8 mouse cellular contexts compared by ENCODE assay signal in the genomic region with DNA sequence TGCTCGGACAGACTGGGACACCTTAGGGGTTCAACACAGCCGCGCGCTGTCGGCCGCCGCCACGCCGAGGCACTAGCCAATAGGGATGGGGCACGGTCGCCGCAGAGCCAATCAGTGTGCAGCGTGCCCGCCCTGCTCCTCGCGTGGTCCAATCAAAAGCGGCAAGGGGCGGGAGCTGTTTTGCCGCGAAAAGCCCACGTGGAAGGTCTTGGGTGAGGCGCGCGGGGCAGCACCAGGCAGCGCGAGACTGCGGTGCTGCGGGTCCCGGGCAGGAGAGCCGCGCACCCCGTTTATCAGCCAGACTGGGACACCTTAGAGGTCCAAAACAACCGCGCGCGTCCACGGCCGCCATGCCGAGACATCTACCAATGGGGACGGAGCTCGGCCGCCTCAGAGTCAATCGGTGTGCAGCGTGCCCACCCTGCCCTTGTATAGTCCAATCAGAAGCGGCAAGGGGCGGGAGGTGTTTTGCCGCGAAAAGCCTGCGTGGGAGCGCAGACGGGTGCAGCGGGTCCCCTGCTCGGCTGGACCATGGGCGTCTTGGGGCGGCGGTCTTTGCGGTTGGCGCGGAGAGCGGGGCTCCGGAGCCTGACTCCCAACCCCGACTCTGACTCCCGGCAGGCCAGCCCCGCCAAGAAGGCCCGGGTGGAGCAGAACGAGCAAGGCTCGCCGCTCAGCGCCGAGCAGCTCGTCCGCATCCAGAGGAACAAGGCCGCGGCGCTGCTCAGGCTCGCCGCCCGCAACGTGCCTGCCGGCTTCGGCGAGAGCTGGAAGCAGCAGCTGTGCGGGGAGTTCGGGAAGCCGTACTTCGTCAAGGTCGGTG. TPM values are rescaled to one million over a fixed set of nuclear protein-coding genes. Genes with fewer than 3 reads are reported as not detected.
DNase-seq lines count a peak whose midpoint lies in the region; ATAC-seq lines count a peak whose summit lies in the region.

No protein-coding gene starts in this region.

- H3K4me2 ChIP-seq in hindbrain, embryonic 13.5 days, result peak overlapping the region; percentile 97

- ATAC-seq in hindbrain, embryonic 13.5 days (ENCODE audit: low FRiP score), result peak; percentile 98

- DNase-seq in R1 (ENCODE audit: low read depth, low spot score), result peak; percentile 96
- DNase-seq in cerebellum, postnatal 14 days, result peak; percentile 97
- peak; percentile 85 to 94 for DNase-seq in frontal cortex, postnatal 14 days (ENCODE audit: low spot score in 2 of 2)
- peak; percentile 94 to 95 for DNase-seq in layer of hippocampus, postnatal 25 days (ENCODE audit: extremely low spot score in 1 of 2, low spot score in 1 of 2)
- DNase-seq in lung, postnatal 14 days, result peak; percentile 94
- peak; percentile 92 for DNase-seq in ovary, postnatal 36 days (ENCODE audit: low spot score)
- peak; percentile 94 for DNase-seq in thymus, postnatal 14 days

- under 1% methylated on average over 86 of the region's 87 CpGs for WGBS in hindbrain, embryonic 13.5 days

- peak overlapping the region; percentile 75 for H3K4me3 ChIP-seq in hindbrain, embryonic 13.5 days

- no peaks in the 10 kb centered on the region for H3K27me3 ChIP-seq in hindbrain, embryonic 13.5 days

- H3K9ac ChIP-seq in hindbrain, embryonic 13.5 days, result peak overlapping the region; percentile 72

- H3K36me3 ChIP-seq in hindbrain, embryonic 13.5 days, result no peaks in the 10 kb centered on the region

- no peaks in the 10 kb centered on the region for H3K9me3 ChIP-seq in hindbrain, embryonic 13.5 days

- H3K27ac ChIP-seq in hindbrain, embryonic 13.5 days, result 0 out of 2 replicates have a peak overlapping the region, but pooled peaks have one; percentile 30

- peaks cover 28% of the 10 kb centered on the region for H3K4me1 ChIP-seq in hindbrain, embryonic 13.5 days (replicated peaks)

RNA-seq across cellular contexts. Expression of a gene that starts 0.7 kb away (rescaled TPM):
- 10.4 and 11.1 TPM in 2 replicates for polyA plus RNA-seq in hindbrain, embryonic 13.5 days (2015; fragmentation: Nextera tagmentation; extraction: Ambion mirVana)
- 1 to 10 TPM; 3.4 to 3.5 TPM for total RNA-seq in layer of hippocampus, postnatal 25 days (2021)

RNA-seq across cellular contexts. Expression of a gene that starts 2.9 kb away (rescaled TPM):
- polyA plus RNA-seq in hindbrain, embryonic 13.5 days (2015; fragmentation: Nextera tagmentation; extraction: Ambion mirVana), result 5.4 and 6.3 TPM in 2 replicates
- total RNA-seq in layer of hippocampus, postnatal 25 days (2021), result 1 to 10 TPM; 3.8 to 4.2 TPM

RNA-seq across cellular contexts. Expression of a gene that starts 15.4 kb away (rescaled TPM):
- polyA plus RNA-seq in hindbrain, embryonic 13.5 days (2015; fragmentation: Nextera tagmentation; extraction: Ambion mirVana), result 1.9 and 3.2 TPM in 2 replicates
- total RNA-seq in layer of hippocampus, postnatal 25 days (2021), result 1 to 10 TPM; 6.1 to 6.5 TPM

RNA-seq across cellular contexts. Expression of a gene that starts 39.5 kb away (rescaled TPM):
- polyA plus RNA-seq in hindbrain, embryonic 13.5 days (2015; fragmentation: Nextera tagmentation; extraction: Ambion mirVana), result 83.2 and 88.7 TPM in 2 replicates
- 100 to 1,000 TPM; 169 to 187 TPM for total RNA-seq in layer of hippocampus, postnatal 25 days (2021)

Comparison
In these comparisons a context has a peak if more than half of its experiments do, and no peak if none do; other contexts are left out.
1. Peak in every context shown above with its lines: DNase-seq, ATAC-seq, H3K4me3 ChIP-seq and H3K27ac ChIP-seq.